Mouse (Mus musculus): ENCODE measurements around the gene Zmiz1. TPM values are rescaled to one million over a fixed set of nuclear protein-coding genes. Genes with fewer than 3 reads are reported as not detected.
A peak's percentile ranks its signal among the peaks of the same experiment; 100 is the strongest.

Gene Zmiz1
- total and polyA plus RNA-seq, 3 experiments = 3.7 to 45.8 (median 11.1) TPM

DNA sequence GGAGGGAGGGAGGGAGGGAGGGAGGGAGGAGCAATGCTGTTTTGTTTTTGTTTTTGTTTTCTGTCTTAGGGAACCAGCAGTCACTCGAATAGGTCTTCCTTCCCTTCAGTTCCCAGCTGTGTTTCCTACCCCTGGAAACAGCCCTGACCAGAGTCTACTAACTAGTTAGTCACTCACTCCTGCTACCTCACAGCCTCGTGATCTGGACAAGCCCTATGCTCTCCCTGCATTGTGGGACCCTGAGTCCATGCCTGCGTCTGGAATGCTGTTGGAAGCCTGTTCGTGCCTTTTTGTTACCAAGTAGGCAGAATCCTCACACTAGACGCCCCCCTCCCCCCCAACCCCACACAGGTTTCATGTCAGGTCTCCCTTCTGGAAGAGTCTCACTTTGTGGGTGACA, 15.0 kb downstream of the Zmiz1 start:
- H3K4me3 ChIP-seq (replicated peaks in 1 of 3; ENCODE audit: low read depth in 2 of 3, low read length in 2 of 3, poor library complexity in 1 of 3) = no peak overlapping the region
- DNase-seq (ENCODE audit: extremely low read depth) = no peak
- H3K27ac ChIP-seq (ENCODE audit: insufficient read depth, low read depth) = peak overlapping the region; percentile 92
- TF ChIP-seq ZC3H11A (IDR thresholded peaks at IDR 0.05; ENCODE audit: low read depth, low read length) = no peak
- no peak for TF ChIP-seq MAZ (IDR thresholded peaks at IDR 0.05; ENCODE audit: low read depth, low read length)
- TF ChIP-seq ETS1 (conservative IDR thresholded peaks at IDR 0.05; ENCODE audit: low read depth, low read length) = no peak
- no peak for TF ChIP-seq UBTF (IDR thresholded peaks at IDR 0.05; ENCODE audit: low read depth, low read length)
- TF ChIP-seq ZKSCAN1 (IDR thresholded peaks at IDR 0.05; ENCODE audit: borderline replicate concordance, low read depth, low read length) = no peak
- TF ChIP-seq MYC (IDR thresholded peaks at IDR 0.05; ENCODE audit: low read depth, low read length) = no peak
- TF ChIP-seq MAFK (IDR thresholded peaks at IDR 0.05; ENCODE audit: insufficient replicate concordance, low read length) = no peak
- no peak for TF ChIP-seq KAT2A (IDR thresholded peaks at IDR 0.05; ENCODE audit: insufficient replicate concordance, low read length)
- no peak for TF ChIP-seq TBP (conservative IDR thresholded peaks at IDR 0.05; ENCODE audit: low read depth, low read length)
- TF ChIP-seq ELF1 (IDR thresholded peaks at IDR 0.05; ENCODE audit: low read depth, low read length) = no peak
- dilution Hi-C loops (cut with MboI; ENCODE audit: extremely low pct_ligation_motif_present, extremely low pct_unique_long_range_greater_than_20kb, low sequenced_read_pairs) = no loop called here
- peaks cover 62% of the 10 kb centered on the region for H3K79me2 ChIP-seq (replicated peaks; ENCODE audit: control insufficient read depth, extremely low read depth, insufficient read depth, poor library complexity, severe bottlenecking)
- in situ Hi-C loops (cut with MboI; ENCODE audit: low pct_ligation_motif_present, low pct_unique_long_range_greater_than_20kb, low sequenced_read_pairs) = loop anchor here (10.0 to 25.0 kb wide), 2 partner anchors 359 to 987 kb away; partner anchors contain the start of genes Polr3a and Rps24
- peak overlapping the region; percentile 54; the same call in 1 of the 2 replicates for H3K4me2 ChIP-seq (ENCODE audit: insufficient read depth, low read depth, poor library complexity, severe bottlenecking)
- H3K9me3 ChIP-seq (replicated peaks; ENCODE audit: low read length) = no peaks in the 10 kb centered on the region
- peak overlapping the region; percentile 12; the same call in 1 of the 2 replicates for H3K9ac ChIP-seq (ENCODE audit: insufficient read depth, low read depth)
- H3K27me3 ChIP-seq (replicated peaks) = no peaks in the 10 kb centered on the region
- H3K36me3 ChIP-seq (replicated peaks in 1 of 2; ENCODE audit: control insufficient read depth in 1 of 2, insufficient read depth in 1 of 2, low read length in 1 of 2) = peaks cover 0 to 17% of the 10 kb centered on the region in 2 experiments
- H3K4me1 ChIP-seq (ENCODE audit: control insufficient read depth in 1 of 2, insufficient read depth in 2 of 2) = peaks cover 75 to 99% of the 10 kb centered on the region in 2 experiments

DNA sequence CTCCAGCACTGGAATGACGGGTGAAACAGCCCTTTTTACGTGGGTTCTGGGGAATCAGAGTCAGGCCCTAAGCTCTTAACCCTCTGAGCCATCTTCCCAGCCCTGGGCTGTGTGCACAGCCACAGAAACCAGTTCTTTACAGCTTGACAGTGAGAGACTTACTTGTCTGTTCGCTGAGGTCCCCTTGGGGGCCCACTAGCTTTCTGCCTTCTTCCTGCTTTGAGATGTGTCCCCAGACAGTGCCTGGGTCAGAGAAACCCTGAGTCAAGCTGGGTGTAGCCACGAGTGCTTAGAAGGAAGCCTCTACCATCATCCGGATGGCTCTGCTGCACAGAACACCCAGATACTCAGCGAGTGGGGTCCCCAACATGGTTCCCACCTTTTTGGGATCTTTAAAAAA, 15.7 kb downstream of the Zmiz1 start:
- peaks cover 81 to 99% of the 10 kb centered on the region in 2 experiments for H3K4me1 ChIP-seq (ENCODE audit: control insufficient read depth in 1 of 2, insufficient read depth in 2 of 2)
- no peak for DNase-seq (ENCODE audit: extremely low read depth)
- peaks cover 68% of the 10 kb centered on the region for H3K79me2 ChIP-seq (replicated peaks; ENCODE audit: control insufficient read depth, extremely low read depth, insufficient read depth, poor library complexity, severe bottlenecking)
- peak overlapping the region; percentile 42 for H3K9ac ChIP-seq (ENCODE audit: insufficient read depth, low read depth)
- H3K27me3 ChIP-seq (replicated peaks) = no peaks in the 10 kb centered on the region
- dilution Hi-C loops (cut with MboI; ENCODE audit: extremely low pct_ligation_motif_present, extremely low pct_unique_long_range_greater_than_20kb, low sequenced_read_pairs) (no loop called here), in situ Hi-C loops (cut with MboI; ENCODE audit: low pct_ligation_motif_present, low pct_unique_long_range_greater_than_20kb, low sequenced_read_pairs) (loop anchor here (10.0 to 25.0 kb wide), 2 partner anchors 360 to 987 kb away; partner anchors contain the start of genes Polr3a and Rps24)
- H3K27ac ChIP-seq (ENCODE audit: insufficient read depth, low read depth) = peak overlapping the region; percentile 92
- TF ChIP-seq ETS1 (conservative IDR thresholded peaks at IDR 0.05; ENCODE audit: low read depth, low read length) (0 out of 2 replicates have a peak, but pooled peaks have one; percentile 15), MYC (IDR thresholded peaks at IDR 0.05; ENCODE audit: low read depth, low read length) (0 out of 2 replicates have a peak, but pooled peaks have one; percentile 28), ELF1 (IDR thresholded peaks at IDR 0.05; ENCODE audit: low read depth, low read length) (peak; percentile 54), EP300 (IDR thresholded peaks at IDR 0.05; ENCODE audit: low read length) (peak; percentile 34; the same call in 1 of the 2 replicates), SMC3 (IDR thresholded peaks at IDR 0.05; ENCODE audit: low read depth, low read length) (peak; percentile 15), MAZ (IDR thresholded peaks at IDR 0.05; ENCODE audit: low read depth, low read length) (peak; percentile 55; the same call in 1 of the 2 replicates), NELFE (IDR thresholded peaks at IDR 0.05; ENCODE audit: low read depth, low read length) (no peak), BHLHE40 (IDR thresholded peaks at IDR 0.05; ENCODE audit: low read depth, low read length) (no peak), TCF12 (IDR thresholded peaks at IDR 0.05; ENCODE audit: low read depth, low read length) (peak; percentile 35; the same call in 1 of the 2 replicates), CHD1 (IDR thresholded peaks at IDR 0.05; ENCODE audit: low read depth, low read length) (0 out of 2 replicates have a peak, but pooled peaks have one; percentile 36), E2F4 (IDR thresholded peaks at IDR 0.05; ENCODE audit: insufficient replicate concordance, low read depth, low read length) (no peak), CTCF (conservative IDR thresholded peaks at IDR 0.05 in 1 of 2, IDR thresholded peaks at IDR 0.05 in 1 of 2; ENCODE audit: low read depth in 2 of 2, low read length in 2 of 2) (peak in 1 of 2 experiments; percentile 11; a peak in 1 of 4 replicates), USF2 (conservative IDR thresholded peaks at IDR 0.05; ENCODE audit: low read depth, low read length) (no peak)
- peak overlapping the region; percentile 54 for H3K4me2 ChIP-seq (ENCODE audit: insufficient read depth, low read depth, poor library complexity, severe bottlenecking)
- H3K4me3 ChIP-seq (replicated peaks in 1 of 3; ENCODE audit: low read depth in 2 of 3, low read length in 2 of 3, poor library complexity in 1 of 3) = no peak overlapping the region
- H3K36me3 ChIP-seq (replicated peaks in 1 of 2; ENCODE audit: control insufficient read depth in 1 of 2, insufficient read depth in 1 of 2, low read length in 1 of 2) = peaks cover 0 to 23% of the 10 kb centered on the region in 2 experiments
- H3K9me3 ChIP-seq (replicated peaks; ENCODE audit: low read length) = no peaks in the 10 kb centered on the region

All from CH12.LX (cell line).